Mouse (Mus musculus) CD4-positive, CD25-positive, alpha-beta regulatory T cell, adult 2 months (primary cell): ENCODE data around the gene Galnt17.

Source experiments
- DNase-seq: peaks from one replicate; pipeline ENCODE4 v3.0.0-alpha.2; 2012; ENCODE audit warnings: low read depth, low spot score

Gene Galnt17

DNA sequence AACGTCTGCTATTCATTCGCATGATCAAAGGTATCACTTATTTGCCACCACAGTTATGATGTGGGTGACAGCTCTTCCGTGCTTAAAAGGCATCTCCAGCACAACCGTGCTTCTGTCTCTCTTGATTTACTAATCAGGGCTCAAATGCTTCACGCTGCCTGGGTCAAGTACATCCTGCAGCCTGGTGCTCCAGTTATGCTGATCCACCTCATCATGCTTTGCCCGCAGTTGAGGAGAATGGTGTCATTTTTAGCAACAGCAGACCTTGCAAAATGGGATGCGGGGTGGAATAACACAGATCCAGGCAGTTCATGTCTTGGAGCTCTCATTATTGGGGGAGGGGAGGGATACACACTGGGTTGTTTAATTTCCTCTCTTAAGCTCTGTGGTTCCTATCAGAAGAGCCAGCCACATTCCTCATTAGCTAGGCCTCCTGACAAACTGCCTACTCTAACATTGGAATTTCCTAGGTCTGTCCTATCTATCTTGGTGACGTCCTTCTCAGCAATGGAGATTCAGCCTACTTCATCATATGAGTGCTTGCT, 187.9 kb downstream of the Galnt17 start:
- no peak for DNase-seq

DNA sequence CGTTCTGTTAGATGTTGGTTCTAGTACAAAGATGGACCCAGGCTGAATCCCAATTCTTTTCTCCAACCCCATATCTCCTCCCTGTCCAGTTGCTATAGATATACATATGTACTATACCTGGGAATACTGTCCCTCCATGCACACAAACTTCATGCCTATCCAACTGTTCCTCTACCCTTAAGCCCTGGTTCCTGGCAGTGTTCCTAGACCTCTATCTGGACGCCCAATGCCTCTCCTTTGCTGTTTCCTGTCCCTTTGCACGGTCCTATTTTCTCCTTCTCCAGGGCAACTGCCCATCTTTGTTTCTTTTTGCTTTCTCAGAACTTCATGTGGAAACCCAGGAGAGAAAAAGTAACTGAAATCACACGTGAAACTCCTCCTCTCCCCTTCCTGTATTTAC, 188.4 kb downstream of the Galnt17 start:
- DNase-seq: no peak

DNA sequence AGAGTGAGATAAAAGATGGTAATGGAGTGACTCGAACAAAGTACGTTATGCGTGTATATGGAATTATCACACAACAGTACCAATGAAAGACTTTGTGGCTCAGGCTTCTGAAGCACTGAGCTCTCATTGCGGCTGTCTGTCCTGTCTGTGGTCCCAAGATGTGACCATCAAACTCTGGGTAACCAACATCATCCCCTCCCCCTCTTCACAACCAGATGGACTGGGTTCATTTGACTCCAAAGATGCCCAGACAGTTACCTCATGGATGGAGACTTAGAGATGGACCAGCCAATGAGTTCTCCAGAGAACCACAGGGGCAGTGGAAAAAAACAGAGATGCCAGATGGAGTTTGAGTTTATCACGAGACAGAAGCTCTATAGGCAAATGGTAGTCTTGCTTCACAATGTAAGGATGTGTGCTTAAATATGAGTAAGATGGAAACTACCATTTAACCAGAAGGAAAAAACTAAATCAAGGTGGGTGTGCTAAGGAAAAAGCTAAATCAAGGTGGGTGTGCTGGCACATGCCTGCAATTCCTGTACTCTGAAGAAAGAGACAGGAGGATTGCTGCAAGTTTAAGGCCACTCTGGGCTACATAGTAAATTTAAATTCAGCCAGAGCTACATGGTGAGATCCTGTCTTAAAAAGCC, 190.8 kb downstream of the Galnt17 start:
- no peak for DNase-seq

DNA sequence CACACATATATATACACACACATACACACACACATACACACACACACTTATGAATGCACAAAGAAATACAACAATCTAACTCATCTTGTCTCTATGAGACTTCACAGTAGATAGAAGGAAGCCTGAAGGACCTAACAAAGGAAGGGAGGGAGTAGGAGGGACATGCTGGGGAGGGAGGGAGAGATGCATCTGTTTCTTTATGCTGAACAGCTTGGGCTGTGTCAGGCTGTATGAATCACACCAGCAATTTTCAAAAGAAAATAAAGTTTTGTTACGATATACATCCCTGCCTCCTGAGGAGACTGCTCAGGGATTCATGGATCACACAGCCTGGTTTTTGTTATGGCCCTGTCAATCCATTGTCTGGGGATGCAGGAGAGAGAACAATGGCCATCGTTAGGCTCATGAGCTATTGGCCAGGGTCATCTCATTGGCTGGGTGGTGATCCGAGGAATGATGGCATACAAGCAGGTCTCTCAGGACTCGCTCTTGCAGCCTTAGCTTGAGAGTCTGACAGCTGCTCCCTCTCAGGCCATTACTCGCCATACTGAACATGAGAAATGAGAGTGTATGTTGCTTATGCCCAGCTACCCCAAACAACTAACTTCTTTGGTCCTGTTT, 194.3 kb downstream of the Galnt17 start:
- no peak for DNase-seq

DNA sequence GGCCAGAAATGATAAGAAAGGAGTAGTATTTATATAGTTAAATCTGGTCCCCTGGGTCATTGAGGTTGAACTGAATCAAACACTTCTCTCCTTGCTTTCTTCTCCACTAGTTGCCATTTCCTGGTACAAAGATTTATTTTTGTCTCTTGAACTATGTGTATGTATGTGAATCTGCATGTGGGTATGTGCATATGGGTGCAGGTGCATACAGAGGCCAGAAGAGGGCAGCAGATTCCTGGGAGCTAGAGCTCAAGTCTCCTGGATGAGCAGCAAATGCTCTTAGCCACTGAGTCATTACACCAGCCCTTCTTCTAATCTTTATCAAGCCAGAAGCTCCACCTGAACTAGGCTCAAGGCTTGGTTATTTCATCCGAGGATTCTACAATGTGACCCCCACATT, 201.1 kb downstream of the Galnt17 start:
- DNase-seq: no peak

DNA sequence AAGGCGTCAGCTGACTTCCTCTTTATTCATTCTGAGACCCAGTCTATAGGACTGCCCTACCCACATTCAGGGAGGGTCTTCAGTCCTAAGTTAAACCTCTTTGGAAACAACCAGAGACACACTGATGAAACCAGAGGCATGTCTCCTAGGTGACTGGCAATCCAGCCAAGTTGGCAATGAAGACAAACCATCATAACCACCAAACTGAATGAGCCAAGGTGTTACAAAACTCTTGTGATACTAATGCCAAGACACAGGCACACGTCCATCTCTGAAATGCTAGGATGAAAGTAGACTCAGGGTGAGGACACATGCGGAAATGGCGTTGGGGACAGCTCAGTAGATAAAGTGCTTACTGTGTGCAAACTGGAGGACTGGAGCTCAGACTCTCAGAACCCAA, 211.5 kb downstream of the Galnt17 start:
- DNase-seq: no peak

DNA sequence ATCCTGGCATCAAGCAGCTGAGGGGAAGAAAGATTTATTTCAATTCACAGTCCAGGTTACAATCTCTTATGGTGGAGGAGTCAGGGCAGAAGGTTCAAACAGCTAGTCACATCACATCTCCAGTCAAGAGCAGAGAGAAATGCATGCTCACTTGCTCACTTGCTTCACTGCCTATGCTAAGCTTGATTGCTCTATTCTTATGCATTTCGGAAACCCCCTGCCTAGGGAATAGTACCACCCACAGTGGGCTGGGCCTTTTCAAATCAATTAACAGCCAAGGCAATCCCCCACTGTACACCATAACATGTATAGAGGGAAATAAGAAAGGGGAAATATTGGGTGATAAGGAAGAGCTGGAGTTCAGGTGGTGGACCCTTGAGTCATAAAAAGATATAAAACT, 212.7 kb downstream of the Galnt17 start:
- DNase-seq: no peak

DNA sequence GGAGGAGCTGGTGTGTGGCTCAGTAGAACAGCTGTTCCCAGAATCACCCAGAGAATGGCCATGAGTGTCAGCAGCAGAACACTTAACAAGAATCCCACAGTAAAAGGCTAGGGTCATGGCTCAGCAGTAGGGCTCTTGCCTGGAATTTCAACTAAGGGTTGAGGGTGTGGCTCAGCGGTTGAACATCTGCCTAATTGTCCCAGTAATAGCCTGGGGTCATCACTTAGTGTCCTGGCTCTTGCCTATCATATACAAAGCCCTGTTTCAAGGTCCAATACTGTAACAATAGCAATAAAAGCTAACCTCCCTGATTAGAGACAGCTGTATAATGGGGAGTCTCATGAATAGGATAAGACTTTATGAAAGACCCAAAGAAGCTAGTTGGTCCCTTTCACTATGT, 213.5 kb downstream of the Galnt17 start:
- DNase-seq: no peak

DNA sequence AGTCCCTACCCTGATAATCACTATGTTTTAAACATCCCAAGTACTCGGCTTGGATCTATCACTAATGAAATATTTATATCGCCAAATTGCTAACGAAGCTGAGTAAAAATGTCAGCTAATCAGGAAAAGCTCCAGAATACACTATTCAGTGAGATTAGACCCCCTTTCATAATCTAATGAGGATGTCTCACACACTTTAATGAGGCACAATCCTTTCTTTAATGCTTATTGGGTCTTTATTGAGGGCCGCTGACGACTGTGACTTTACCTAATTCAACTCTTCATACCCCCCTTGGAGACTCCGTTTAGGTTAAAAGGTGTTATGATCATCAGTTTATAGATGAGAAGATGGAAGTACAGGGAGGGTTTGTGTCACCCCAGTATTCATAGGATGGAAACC, 214.2 kb downstream of the Galnt17 start:
- no peak for DNase-seq

DNA sequence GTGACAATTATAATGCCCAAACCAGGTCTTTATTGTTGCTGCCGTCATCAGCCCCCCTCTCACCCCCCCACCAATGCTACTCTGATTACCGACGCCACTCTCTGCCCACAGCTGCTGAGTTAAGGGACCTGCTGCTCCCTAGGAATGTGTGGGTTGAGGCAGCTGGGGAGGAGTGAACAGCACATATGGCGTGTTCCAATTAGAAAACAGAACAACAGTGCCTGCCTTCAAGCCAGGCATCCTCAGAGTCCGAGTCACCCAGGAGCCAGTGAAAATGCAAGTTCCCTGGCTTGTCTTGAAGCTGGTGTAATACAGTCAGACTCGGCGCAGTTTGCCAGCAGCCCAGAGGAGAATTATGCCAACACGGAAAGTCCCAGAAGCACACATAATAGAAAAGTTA, 218.4 kb downstream of the Galnt17 start:
- DNase-seq: no peak

DNA sequence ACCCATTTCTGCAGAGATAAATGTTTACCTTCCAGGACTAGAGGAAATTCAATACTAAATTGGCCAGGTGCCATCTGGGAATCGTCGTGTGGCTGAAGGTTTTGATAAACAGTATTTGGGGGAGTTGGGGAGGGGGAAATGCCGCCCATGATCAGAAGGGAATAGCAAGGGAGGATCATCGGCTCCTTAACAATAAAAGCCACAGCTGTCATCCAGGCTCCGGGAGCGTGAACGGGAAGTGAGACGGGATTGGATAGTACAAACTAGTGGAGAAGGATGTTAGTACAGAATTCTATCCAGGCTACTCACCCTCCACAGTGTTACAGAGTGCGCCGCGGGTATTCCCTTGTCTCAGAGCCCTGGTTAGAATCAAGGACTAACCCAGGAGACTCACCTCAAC, 219.4 kb downstream of the Galnt17 start:
- DNase-seq: no peak

DNA sequence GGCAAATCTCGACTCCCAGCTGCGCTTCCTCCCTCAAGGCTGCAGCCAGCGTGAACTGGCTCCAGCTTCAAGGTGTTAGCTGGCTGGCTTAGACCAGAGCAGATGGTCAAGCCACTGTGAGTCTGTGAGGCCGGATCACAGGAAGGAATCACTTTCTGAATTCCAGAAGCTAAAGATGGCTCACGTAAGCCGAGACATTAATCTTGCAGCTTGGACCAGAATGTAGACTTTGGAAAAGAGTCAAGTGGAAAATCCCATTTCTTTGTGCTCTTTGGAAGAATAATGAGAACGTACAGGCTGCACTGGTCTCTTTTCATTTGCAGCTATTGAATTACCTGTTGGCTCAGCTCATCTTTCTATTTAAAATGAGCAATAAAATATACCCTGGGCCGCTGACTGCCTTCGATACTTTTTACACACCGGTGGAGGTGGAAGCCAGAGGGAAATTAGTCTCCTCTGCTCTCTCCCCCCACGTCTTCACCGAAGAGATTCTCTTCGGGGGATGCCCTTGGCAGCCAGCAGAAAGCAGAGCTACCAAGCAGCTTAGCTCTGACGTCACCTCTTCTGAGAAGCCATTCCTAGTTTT, 225.1 kb downstream of the Galnt17 start:
- no peak for DNase-seq

DNA sequence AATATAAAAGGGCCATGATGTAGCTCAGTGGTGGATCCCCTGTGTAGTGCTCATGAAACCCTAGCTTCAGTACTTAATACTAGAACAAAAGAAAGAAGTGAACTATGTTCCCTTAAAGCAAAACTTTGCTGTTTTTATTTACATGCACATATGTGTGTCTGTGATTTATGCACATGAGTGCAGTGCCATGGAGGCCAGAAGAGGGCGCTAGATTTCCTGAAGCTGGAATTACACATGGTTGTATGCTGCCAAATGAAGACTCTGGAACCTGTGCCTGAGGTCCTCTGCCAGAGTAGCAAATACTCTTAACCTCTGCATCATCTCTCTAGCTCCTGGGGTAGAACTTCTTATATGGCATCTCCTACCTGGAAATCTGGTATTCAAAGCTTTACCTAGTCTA, 230.6 kb downstream of the Galnt17 start:
- no peak for DNase-seq

DNA sequence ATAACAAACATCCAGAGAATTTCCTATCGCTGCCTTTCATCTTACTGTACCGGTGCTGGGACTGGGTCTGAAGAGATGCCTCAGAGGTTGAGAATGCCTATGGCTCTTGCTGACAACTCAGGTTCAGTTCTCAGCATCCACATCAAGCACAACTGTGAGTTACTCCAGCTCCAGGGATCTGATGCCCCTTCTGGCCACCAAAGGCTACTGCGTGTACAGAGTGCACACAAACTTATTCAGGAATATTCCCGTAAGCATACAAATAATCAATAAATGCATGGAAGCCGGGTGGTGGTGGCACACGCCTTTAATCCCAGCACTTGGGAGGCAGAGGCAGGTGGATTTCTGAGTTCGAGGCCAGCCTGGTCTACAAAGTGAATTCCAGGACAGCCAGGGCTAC, 232.5 kb downstream of the Galnt17 start:
- no peak for DNase-seq

DNA sequence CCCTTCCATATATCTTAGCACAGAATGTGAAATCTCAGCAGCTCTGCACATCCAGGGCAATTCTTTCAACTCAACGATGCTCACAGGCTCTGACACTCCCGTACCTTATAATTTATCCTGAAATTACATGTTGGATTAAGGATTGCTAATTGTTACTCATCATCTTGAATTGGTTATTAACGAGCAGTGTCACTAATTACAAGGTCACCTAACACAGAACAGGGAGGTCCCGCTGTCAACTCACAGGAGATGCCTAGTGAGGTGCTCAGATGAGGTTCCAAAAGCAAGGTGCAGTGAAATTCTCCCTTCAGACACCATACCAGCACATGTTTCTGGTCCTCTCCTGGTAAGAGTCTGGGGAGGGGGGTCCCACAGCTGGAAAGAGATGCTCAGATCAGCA, 234.0 kb downstream of the Galnt17 start:
- DNase-seq: no peak

DNA sequence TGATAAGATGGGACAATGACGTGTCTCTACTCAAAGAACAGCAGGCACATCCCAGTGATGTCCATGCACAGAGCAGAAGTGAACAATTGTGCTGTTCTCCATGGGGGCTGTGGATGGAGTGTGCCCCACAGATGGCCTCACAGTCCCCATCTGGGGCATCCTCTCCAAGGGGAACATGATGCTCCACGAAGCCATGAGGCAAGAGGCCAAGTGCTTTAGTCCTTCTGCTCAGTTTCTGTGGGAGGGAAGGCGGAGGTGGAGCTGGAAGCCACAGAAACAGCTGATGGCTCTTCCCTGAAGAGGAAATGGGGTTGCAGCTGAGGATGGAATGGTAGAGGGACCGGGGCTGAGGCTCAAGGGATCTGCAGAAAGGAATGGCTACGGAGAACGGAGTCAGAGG, 243.1 kb downstream of the Galnt17 start:
- DNase-seq: no peak

DNA sequence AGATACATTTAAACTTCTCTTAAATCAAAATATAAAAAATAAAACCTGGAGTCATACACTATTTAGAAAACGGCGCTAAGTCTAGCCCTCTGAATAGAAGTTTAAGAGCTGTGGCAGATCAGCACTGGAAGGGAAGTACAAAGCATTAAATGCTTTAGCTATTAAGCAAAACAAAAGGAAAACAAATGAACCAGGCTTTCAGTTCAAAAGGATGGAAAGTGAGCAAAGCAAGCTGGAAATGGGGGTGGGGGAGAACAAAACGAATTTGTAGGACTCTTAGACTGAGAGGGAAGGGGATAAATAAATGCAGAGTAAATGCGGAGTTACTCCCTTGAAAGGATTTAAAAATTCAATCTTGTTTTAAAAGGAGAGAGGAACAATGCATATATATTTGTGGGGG, 259.8 kb downstream of the Galnt17 start:
- no peak for DNase-seq

DNA sequence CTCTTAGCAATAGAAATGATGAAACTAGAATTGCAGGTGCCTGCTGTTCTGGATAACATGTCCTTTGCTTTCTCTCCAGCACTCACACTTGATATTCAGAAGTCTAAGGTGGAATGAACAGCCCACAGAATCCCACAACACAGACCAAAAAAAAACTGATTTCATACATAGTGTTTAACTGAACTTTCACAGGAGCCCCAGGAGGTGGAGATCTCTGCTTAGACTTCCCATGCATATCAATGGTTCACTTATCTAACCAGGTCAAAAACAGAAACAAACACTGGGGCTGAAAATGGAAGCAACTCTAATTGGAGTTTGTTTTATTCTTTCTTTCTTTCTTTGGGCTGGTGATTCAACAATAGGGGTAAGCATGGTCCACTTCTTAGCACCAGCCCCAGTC, 265.2 kb downstream of the Galnt17 start:
- DNase-seq: no peak

DNA sequence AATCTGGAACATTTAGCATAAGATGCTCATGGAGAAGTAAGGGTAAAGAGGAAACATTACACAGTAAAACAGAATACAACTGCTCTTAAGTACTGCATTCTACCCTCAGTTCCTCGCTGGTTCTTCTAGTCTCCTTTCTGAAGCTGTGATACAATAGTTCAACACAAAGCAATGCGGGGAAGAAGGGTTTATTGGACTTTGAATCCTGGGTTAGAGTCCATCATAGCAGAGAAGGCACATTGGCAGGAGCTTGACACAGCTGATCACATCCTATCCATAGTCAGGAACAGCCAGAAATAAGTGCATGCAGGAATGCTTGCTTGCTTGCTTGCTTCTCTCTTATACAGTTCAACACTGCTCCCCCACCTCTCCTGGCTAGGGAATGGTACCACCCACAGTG, 267.9 kb downstream of the Galnt17 start:
- DNase-seq: no peak

DNA sequence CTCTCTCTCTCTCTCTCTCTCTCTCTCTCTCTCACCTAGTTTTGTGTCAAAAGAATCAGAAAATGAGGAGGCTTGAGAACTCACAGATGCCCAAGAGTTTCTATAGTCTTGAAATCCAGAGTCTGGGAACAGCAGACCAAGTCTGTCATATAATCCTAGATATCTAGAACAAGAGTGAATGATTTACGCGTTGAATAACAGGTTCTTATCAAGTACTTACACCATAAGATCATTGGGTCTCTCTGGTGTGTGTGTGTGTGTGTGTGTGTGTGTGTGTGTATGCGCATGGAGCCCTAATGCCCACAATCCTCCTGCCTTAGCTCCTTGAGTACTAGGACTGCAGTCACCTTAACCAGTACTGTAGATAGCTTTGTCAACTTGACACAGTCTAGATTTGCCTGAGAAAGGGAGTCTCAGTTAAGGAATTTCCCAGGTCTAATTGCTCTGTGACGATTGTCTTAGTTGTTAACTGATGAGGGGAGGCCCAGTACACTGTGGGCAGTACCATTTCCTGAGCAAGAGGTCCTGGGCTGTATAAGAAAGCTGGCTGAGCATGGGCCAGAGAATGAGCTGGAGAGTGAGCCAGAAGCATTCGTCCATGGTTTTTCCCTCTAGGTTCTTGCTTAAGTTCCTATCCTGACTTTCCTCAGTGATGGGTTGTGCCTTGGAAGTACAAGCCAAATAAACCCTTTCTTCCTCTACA, 268.5 kb downstream of the Galnt17 start:
- no peak for DNase-seq

DNA sequence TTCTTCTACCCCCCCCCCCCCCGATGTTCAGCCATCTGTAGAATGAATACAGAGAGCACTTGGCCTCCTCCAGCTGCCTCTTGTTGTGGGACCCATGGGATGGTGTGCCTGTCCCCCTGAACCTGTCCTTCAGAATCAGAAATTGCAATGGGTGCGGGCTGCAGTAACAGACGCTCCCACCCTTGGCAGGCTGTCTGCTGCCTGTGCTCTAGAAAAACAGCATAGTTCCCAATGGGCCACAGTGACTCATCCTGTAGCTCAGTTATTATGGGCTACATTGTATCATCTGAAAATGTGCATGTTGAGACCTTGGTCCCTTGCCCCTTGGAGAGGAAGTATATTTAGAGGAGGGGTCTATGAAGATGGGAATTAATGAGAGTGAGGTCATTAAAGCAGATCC, 283.8 kb downstream of the Galnt17 start:
- DNase-seq: no peak

DNA sequence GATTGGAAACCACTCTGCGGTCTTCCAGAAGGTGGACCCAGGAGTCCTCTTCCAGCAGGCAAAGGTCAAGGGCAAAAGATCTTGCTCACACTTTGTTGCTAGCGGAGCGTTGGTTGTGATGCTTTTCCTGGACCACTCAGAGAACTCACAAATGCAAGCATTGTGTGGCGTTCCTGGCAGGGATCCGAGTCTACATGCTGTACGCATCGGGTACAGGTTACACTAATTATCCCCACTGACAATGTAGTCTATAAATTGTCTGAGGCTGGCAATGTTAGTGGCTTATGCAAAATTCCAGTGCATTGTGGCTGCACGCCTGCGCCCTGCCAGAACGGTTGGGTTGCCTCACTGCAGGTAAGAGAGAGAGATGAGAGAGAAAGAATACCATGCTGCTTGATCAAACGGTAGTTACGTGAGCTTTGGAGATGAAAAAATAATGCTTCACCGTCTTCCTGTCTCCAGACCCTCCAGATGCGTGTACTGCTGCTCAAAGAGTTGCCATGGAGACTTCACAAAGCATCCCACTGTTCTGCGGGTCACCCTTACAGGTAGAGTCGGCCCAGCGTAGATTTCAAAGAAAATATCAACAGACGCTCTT, 285.8 kb downstream of the Galnt17 start:
- DNase-seq: no peak
